Mouse (Mus musculus) c-Kit-positive CD71-positive TER-119-positive erythroid progenitor cells, embryonic 14.5 days (primary cell): ENCODE data around the gene Poldip3.
A peak's percentile ranks its signal among the peaks of the same experiment; 100 is the strongest.
"Not testable (repeated sequence)": the region's sequence is repeated elsewhere in the genome, so short reads cannot be mapped to it uniquely, and the experiment has no call there.

Experiments used
- DNase-seq: peaks from one replicate; pipeline ENCODE4 v3.0.0-alpha.2; 2013; ENCODE audit warnings: low spot score

Gene Poldip3

DNA sequence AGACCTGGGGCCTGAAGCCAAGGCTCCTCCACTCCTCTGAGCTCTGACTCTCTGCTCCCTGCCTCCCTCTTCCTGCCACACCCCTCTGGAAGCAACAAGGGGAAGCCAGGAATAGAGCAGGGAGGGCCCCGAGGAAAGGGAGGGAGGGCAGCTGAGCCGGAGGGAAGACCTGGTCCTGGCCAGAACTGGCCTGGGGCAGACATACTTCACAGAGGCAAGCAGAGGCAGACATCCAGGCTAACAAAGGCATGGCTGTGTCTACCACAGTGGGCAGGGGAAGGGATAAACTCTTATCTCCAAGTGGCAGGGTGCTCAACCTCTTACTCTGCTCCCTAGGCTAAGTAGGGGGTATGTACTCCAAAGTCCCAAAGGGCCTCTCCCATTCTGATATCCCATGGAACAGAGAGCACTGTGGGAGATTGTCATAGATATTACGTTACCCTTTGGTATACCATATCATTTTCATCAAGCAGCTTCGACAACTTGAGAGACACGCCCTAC lies 15.8 kb upstream of the Poldip3 start:
- DNase-seq, result peak; percentile 74

DNA sequence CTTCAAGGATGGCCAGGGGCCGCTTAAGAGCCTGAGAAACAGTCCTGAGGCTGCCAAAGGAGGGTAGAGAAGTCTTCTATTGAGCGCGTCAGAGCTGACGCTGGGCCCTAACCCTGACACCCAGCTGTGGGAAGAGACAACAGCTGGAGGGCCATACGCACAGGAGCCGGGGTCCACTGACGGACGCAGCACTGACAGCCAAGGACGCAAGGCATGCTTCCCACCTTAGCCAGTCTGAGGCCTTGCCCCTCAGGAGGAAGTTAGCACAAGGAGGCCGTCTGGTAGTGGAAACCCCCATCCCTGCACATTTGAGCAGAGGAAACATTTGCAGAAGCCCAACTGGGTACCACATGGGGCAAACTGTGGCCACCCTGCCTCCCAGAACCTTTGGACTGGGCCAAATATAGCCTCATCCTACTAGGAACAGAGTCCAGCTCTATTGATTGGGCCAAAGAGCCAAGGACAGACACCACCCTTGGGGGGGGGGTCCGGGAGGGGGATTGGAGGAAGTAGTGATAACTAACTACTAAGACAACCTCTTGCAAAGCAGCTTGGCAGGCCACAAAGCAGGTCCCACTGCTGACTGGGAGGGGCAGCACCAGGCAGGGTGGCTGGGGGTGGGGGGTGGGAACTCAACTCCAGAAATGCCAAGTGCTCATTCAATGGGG lies 13.8 kb upstream of the Poldip3 start:
- no peak for DNase-seq

DNA sequence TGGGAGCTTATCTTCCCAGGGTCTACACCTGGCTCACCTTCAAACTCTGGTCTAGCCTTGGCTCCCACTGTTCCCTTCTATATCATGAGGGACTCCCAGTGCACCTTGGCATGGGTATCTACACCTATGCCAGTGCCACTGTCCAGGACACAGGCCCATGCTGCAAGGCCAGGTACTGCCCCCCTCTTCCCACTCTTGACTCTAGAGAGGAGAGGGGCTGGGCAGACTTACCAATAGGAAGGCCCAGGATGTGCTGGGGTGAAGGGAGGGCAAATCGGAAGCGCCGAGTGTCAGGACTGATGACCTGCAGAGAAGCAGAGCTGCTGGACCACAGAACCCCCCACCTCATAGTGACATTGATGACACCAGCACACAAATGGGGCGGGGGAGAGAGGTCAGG lies 12.8 kb upstream of the Poldip3 start:
- DNase-seq, result no peak

DNA sequence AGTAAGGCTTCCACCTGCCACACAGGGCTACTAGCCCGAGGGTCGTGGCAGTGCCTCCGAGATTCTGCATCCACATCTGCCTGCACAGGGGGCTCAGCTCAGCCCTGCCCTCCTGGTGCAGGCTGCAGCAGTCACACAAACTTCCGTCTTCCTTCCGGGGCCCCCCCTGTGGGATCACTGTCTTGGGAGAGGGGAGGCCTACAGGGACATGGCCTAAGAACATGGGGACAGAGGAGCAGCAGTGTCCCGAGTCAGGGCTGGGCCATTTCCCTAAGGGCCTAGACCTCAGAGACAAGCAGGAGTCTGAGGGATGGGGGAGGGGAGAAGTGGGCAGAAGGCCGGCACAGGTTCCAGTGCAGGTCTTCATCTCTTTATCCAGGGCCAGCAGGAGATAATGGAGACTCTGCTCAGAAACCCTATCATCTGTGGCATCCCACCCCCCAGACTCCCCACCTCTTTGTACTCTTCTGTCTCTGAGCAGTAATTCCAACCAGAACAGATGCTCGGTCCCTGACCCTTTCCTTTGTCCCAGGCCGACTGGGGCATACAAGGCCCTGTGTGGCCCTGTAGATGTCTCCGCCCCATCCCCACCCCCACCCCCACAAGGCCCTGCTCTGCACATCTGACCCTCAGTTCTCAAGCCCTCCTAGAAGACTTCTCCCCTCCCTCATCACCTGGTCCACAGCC lies 12.0 kb upstream of the Poldip3 start:
- DNase-seq, result no peak

DNA sequence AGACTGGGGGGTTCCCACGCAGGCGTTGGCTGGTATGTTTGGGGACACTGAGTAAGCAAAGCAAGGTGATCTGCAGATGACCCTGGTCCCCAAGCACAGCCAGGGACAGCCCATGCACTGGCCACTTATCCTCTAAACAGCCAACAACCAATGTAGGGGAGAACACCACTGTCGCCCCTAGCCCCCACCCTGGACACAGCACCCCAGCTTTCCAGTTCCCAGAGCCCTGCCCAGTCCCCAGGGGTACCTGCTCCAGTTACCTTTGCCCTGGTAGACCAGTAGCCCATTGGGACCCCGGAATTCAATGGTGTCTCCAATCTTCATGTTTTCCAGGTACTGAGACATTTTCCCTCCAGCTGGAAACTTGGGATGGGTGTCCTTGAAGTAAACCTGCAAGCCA lies 11.4 kb upstream of the Poldip3 start:
- DNase-seq, result no peak

DNA sequence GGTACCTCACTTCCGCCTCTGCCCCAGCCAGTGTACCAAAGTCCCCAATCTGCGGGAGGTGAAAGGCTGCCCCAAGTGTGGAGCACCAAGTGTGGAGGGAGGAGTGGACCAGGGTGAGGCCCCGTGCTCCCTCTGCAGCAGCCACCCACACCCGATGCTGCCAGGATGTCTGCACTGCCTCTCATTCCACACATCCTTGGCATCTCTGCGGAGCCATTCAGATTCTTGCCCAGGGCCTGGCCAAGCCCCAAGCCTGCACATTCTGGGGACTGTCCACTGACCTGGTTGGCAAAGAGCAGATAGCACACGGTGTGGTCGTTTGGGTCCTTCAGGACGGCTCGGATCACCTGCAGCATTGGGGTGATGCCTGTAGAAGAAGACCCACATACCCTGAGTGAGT lies 10.6 kb upstream of the Poldip3 start:
- DNase-seq, result no peak

DNA sequence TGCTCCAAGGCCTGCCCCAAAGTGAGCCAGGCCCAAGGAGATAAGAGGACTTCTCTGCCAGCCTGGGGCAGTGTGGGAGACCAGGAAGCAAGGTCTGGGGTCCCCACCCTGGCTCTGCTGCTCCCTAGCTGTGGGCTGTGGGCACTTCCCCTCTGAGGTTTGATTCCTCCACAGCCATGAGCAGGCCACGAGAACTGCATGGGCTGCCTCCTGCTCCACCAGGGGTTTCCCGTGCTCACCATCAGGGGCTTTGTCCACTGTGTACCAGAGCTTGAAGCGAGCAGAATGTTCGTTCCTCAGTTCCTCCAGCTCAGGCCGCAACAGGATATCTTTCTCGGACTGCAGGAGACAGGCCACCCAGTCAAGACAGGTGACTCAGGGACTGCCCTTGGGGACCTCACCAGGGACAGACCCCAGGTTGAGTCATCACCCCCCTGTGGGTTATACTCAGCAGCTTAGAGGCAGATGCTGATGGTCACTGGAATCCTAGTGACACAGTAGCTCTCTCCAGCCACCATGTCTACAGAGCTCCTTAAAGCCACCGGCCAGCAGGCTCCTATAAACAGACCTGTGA lies 9.5 kb upstream of the Poldip3 start:
- DNase-seq, result no peak

DNA sequence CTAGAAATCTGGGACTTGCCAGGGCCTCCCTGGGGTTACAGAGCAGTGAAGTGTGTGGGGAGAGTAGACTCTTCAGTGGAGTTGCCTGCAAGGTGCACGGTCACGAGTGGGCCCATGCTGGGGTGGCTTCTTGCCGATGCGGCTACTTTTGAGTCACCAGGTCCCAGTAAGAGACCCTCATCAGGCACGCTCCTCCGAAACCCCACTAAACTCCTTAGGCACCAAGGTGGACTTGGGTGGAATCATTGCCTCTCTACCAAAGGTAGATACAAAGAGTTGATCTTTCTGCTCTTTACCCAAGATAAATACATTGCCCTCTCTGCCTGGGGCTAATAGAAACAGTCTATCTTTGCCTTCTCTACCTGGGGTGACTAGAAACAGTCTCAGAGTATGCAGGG lies 8.5 kb upstream of the Poldip3 start:
- no peak for DNase-seq

DNA sequence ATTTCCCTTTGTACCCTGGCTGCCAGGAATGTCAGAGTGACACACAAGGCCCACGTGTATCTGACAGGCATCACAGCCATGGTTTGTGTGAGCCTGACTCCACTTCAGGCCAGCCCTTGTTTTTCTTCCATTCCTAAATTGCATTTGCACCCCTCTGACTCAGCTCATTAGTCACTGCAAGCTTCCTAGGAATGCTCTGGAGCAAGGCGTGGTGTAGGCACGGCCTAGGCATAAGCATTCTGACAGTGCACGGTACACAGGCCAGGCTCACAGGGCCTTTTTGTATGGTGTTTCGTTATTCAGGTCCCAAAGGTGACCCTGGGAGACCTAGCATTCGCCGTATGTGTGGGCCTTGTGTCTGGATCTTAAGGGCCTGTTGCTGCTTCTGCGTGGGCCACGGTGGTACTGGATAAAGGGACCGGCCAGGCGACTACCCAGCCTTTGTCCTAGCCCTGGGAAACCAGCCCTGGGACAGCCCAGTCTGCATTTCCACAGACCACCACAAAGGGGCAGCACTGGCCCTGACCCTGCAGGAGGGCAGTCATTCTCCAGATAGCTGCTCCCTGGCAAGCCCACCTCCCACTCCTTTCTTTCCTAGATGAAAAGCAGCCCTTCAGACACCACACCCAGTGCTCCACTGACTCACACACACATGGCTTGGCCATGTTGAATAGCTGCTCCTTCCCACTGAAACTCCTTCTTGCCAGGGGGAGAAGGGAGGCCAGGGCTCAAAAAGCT lies 7.9 kb upstream of the Poldip3 start:
- no peak for DNase-seq

DNA sequence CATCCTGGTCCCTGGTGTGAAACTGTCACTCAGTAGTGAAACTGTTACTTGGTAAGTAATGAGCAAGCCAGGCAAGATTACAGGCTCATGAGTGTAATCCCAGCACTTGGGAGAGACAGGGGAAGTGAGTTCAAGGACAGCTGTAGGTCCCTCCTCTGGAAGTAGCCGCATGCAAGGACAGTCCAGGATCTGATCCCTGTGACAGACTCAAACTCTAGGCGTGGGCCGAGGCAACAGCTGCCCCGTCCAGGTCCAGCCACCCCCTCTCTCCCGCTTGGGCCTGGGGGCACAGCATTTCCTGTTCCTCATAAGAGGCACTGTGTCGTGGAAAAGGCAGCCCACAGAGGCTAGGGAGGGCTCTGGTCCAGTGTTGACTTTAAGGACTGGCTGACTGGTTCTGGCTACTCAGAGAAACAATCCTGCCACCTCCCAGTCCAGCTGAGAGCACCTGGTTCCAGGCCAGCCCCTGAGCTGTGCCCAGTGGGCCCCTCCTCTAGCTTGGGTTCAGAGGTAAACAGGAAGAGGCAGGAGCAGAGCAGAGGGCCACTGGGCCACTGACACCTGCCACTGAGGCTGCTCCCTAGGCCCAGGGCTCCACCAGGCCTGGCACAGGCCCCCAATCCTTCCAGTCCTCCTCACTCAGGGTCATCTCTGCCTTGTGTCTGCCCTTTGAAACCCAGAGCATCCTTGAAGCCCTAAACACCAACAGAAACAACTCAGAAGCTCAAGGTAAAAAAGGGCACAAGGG lies 6.7 kb upstream of the Poldip3 start:
- no peak for DNase-seq

DNA sequence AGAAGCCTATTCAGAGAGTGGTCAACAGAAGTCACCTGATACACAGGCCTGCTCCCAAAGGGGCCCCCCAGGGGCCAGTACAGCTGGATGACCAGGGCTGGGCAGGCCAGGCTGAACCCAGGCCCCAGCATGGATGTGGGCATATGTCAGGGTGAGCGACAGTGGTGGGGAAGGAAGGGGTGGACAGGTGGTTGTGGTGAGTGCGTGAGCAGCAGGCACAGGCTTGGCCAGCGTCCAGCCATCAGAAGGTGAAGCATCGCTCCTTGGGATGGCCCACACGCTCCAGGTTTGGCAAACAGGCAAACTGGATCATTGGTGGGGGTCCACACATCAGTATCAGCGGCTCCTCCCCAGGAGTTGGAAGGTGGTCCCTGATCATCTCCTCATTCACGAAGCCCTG lies 5.1 kb upstream of the Poldip3 start:
- DNase-seq, result no peak

DNA sequence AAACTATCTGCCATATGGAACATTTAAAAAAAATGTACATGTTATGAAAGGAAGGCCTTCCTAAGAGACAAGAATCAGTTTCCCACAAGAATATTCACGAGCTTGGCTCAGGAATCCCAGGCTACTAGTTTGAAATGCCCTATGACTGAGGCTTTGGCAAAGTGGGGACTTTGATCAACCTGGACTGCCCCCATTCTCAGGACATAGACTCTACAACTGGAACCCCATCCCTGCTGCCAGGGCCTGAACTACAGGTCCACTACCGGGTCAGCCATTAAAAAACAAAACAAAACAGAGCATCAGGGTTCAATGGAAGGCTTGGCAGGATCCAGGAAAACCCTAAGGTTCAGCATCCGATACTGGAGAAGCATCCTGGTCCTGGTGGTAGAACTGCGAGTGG lies 1.5 kb upstream of the Poldip3 start:
- no peak for DNase-seq

DNA sequence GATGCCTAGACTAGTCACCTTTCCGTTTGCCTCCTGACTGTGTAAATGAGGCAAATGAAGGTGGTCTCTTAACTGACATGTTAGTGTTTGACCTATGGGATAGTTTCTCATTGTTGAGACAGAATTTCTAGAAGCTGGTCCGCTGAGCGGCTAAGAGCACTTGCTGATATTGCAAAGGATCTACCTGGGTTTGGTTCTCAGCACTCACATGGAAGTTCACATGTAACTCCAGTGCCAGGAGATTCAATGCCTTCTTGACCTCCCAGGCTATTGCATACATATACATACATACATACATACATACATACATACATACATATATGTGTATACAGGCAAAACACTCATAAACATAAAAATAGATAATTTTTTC lies 874 bp upstream of the Poldip3 start:
- DNase-seq, result no peak

DNA sequence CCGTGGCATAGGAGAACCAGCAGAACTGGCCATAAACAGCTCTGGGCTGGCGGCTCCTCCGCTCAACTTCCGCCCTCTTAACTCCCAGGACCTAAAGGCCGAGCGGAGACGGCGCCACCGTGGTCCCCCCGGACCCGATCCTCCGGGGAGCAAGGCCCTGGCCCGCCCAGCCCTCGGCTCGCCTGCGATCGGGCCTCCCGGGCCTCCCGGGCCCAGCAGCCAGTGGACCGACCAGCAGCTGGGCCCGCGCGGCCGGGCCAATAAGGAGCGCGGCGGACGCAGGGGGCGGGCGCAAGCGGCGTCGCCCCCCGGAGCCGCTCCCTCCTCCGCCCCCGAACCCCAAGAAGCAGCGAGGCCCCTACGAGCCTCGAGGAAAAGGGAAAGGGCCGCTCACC lies 386 bp downstream of the Poldip3 start:
- peak; percentile 71 for DNase-seq

DNA sequence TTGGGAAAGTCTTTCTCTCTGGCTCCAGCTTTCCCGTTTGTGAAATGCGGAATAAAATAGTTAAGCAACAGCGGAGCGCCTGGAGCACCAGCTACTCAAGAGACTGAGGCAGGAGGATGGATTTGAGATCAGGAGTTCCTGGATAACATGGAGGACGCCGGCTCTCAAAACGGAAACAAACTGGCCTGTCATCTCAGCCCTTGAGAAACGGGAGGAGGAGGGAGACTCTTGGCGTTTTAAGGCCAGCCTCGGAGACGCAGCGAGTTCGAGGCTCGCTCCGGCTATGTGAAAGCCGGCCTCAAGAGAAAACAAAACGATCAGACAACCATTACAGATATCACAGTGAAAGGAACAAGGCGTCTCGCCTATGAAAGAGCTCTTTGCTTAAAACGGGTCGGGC lies 789 bp downstream of the Poldip3 start:
- DNase-seq, result peak; percentile 29

DNA sequence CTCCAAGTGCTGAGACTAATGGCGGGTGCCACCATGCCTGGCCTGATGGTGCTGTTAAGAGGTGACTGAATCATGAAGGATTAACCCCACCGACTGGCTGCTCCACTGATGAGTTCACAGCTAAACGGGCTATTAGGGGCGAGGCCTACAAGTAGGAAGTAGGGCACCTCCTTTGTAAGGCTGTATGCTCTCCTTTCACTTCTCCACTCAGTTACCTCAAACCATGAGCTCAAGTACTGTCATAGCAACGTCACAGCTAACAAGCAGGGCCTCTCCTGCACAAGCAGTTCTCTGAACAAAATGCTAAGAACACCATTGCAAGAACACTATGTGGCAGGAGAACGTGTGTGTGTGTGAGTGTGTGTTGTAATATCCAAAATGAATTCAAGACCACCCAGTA lies 3.6 kb downstream of the Poldip3 start:
- DNase-seq, result no peak

DNA sequence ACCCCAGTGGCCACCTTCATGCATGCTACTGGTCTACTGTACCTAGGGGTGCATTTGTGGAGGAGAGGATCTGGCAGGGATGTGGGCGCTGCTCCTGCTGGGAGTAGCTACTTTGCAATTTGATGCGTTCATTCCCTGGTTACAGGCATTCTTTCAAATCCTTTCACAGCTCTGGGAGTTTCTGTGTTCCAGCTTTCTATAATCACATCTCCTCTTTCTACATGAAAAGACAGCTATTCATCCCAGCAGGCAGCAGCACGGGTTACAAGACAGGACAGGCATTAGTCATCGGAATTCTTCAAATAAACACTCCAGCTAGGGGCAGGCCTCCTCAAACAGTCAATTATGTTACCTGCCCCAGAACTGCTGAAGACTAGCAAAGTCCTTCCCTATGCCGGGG lies 6.3 kb downstream of the Poldip3 start:
- no peak for DNase-seq

DNA sequence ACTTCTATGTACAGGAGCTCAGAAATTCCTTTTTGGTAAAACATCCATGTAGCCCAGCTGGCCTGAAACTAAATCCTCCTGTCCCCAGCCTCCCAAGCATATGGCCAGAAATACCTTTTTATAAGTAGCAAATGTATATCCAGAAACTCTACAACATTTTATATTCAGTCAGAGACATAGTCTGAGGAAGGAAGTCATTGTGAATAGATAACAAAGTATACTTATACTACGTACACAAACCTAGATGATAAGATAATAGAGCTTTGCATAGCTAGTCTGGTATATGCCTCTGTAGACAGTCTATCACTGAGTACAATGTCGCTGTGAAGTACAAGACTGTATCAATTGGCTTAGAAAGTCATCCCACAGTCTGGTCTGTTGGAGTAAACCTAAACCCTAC lies 13.5 kb downstream of the Poldip3 start:
- no peak for DNase-seq

DNA sequence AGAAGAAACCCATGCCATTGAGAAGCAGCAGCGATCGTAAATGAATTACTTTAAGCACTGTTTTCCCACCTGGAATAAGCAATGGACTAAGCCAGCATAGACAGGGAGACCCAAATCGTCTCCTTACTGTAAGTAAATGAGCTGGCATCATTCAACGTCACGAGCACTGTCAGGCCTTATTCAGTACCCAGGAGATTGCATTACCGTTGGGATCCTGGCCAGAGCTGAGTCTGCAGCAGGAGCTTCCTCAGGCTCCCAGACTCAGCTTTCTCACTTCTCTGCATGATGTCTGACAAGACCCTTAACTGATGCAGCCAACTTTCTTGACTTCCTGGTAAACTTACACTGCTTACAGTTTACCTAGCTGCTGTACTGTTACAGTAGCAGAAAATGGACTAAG lies 14.5 kb downstream of the Poldip3 start:
- no peak for DNase-seq

DNA sequence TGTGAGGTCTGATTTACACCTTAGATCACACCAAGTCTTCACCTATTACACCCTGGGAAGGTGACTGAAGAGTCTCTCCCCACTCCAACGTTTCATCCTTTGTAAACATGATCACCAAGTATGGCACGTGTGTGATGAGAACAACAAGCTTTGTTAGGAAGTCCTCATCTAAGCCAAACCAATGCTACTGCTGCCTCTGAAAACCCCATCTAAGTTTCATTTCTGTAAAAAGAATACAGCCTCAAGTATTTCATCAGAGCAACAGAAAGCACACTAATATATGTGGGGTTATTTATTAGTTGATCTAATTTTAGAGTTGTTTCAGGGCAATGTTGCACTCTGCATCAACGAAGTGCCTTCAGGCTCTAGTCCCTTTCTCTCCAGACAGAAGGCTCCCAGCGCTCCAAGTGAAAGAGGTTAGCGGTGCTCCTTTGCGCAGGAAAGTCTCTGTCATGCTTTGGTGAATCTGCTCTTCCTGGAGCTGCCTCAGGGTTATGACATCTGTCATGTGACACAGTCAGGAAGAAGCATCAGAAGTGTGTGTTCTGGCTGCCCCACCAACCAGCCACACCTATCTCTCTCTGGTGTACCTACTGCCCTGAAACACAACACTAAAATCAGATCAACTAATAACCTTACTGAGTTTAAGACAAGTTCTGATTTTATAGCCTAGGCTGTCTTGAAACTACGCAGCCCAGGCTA lies 19.5 kb downstream of the Poldip3 start:
- DNase-seq, result no peak

DNA sequence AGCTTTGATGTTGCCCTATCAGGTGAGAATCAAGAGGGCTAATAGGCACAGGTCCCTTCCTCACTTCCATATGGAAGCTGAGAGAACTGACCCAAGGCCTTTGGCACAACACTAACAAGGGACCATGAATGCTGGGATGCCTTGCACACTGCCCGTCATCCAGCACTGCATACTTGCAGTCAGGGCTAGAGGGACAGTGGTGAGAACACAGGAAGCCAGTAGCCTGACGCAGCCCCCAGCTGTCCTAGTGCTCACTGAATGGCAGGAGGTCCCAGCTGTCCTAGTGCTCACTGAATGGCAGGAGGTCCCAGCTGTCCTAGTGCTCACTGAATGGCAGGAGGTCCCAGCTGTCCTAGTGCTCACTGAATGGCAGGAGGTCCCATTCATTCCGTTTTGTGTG lies 22.1 kb downstream of the Poldip3 start:
- DNase-seq, result not testable (repeated sequence)

DNA sequence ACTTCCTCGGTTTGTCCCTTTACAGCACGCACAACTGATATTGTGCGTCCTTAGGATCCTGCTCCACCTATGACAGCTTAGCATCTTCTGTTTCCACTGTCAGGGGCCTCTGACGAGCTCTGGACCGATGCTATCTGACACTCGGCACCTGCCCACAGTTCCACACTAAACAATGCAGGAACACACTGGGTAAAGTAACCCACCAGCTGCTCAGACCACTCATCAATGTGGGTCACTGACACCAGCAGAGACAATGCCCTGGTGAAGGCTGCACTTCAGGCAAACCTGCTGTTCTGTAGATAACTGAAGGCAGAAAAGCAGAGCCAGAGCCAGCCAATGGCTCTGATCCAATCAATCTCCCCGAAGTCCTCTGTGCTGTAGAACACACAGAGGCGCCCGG lies 22.6 kb downstream of the Poldip3 start:
- DNase-seq, result no peak
